Mouse (Mus musculus): ENCODE measurements around the gene Gm3486. TPM values are rescaled to one million over a fixed set of nuclear protein-coding genes. Genes with fewer than 3 reads are reported as not detected.
"Not testable (repeated sequence)": the region's sequence is repeated elsewhere in the genome, so short reads cannot be mapped to it uniquely, and the experiment has no call there.

The Gm3486 gene
- not detected for total RNA-seq (2021)
- long read RNA-seq, experiment 1: 0 reads
- long read RNA-seq, experiment 2: 0 reads

GRCm38 (mm10) chr14:41489385-41489784 is at the start of gene Gm3486:
TSS of gene Gm3486 (minus strand) at chr14:41489485.
- not testable (repeated sequence) for DNase-seq (ENCODE audit: low spot score in 2 of 2)

- DNase-seq (ENCODE audit: low spot score in 2 of 2): peak in 1 of 2 experiments; percentile 9
Observed at GRCm38 (mm10) chr14:41524695-41525094, 35.4 kb upstream of the Gm3486 start.

- not testable (repeated sequence) for DNase-seq (ENCODE audit: low spot score in 2 of 2)
Observed at GRCm38 (mm10) chr14:41520683-41521082, 31.4 kb upstream of the Gm3486 start.

GRCm38 (mm10) chr14:41453418-41453817 is 35.9 kb downstream of the Gm3486 start, which contains the start of gene Gm7954:
TSS of gene Gm7954 (minus strand) at chr14:41453518.
- DNase-seq (ENCODE audit: low spot score in 2 of 2): not testable (repeated sequence)

Other genes with a start within 250 kb of the Gm3486 start
- not detected for gene Gm2832, start 210.7 kb downstream of the Gm3486 start, total RNA-seq (2021)
- not detected for gene Gm5798, start 140.9 kb downstream of the Gm3486 start, total RNA-seq (2021)
- not detected for gene Gm7945, start 103.1 kb downstream of the Gm3486 start, total RNA-seq (2021)
- not detected for gene Gm6482, start 81.2 kb downstream of the Gm3486 start, total RNA-seq (2021)
- not detected for gene Gm7954, start 36.0 kb downstream of the Gm3486 start, total RNA-seq (2021)
- gene Gm7970, start 66.1 kb upstream of the Gm3486 start, total RNA-seq (2021): not detected
- gene 1700049E17Rik2, start 83.7 kb upstream of the Gm3486 start, total RNA-seq (2021): not detected
- gene Gm3072, start 135.1 kb upstream of the Gm3486 start, total RNA-seq (2021): not detected
- not detected for gene Gm3676, start 157.0 kb upstream of the Gm3486 start, total RNA-seq (2021)
- not detected for gene Gm8068, start 212.4 kb upstream of the Gm3486 start, total RNA-seq (2021)